Mouse (Mus musculus) megakaryocyte, embryonic 14.5 days (primary cell): ENCODE measurements around the gene Dnah6. TPM values are rescaled to one million over a fixed set of nuclear protein-coding genes. Genes with fewer than 3 reads are reported as not detected.

Source experiments
- H3K27me3 ChIP-seq: replicated peaks from 2 replicates; pipeline ENCODE3; 2012; ENCODE audit warnings: inconsistent platforms
- H3K36me3 ChIP-seq: replicated peaks from 2 replicates; pipeline ENCODE3; 2012; ENCODE audit warnings: low read length, inconsistent platforms, mixed read lengths
- H3K4me1 ChIP-seq: 2 replicates; pipeline ENCODE4 v1.6.1; 2012; ENCODE audit warnings: inconsistent platforms
- H3K4me3 ChIP-seq: replicated peaks from 2 replicates; pipeline ENCODE3; 2012; ENCODE audit warnings: moderate library complexity, mild to moderate bottlenecking, inconsistent platforms
- H3K9me3 ChIP-seq: 2 replicates; pipeline ENCODE4 v1.6.1; 2012; ENCODE audit warnings: inconsistent platforms
- FLI1 ChIP-seq: IDR thresholded peaks from 2 replicates; pipeline ENCODE4 v1.6.1; 2012; ENCODE audit warnings: low read length, inconsistent platforms, mixed read lengths
- GATA1 ChIP-seq: IDR thresholded peaks from 3 replicates; pipeline ENCODE4 v1.6.1; 2012; ENCODE audit warnings: mixed read lengths, low read length, inconsistent platforms, borderline replicate concordance
- polyA plus RNA-seq: library from polyadenylated mRNA; stranded (reverse); fragments of >175 nt; gene quantifications from 2 replicates; pipeline ENCODE4 v1.2.3, GENCODE M21; 2012; ENCODE audit warnings: low replicate concordance; ENCODE audit not compliant: insufficient read depth

Dnah6 gene
- polyA plus RNA-seq, 1 experiment: not detected

DNA sequence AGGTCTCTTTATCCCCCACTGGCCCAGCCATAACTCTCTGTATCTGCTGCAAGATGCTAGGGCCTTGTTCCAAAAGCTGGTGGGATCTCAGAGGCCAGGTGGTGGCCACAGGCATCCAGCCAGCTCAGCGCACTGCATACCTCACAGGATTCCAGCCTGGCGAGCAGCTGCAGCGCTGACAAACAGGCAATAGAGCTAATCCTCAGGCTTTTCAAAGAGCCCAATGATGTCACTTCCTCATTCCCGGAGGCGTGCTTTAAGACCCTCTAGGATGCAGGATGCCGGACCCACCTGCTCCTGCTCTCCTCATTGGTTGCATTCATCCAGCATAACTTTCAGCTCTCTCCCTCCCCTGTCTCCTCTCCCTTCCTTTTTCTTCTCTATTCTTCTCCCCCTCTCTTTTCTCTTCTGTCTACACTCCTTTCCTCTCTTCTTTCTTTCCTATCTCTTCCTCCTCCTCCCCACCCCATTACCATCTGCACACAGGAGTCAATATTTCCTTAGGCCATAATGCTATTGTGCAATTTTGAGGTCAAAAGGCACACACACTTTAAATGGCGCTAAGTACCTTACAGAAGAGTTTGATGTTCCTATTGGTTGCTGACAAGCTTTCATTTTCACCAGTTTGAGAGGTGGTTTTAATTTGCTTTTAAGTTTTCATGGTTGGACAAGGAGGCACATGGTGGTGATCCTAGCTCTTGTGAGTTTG is 232.3 kb downstream of the Dnah6 start:
- Histone ChIP-seq H3K36me3 (no peaks in the 10 kb centered on the region), H3K27me3 (peaks cover 13% of the 10 kb centered on the region), H3K9me3 (no peaks in the 10 kb centered on the region), H3K4me3 (no peak overlapping the region), H3K4me1 (peaks cover 9% of the 10 kb centered on the region; the same call in 1 of the 2 replicates)
- TF ChIP-seq FLI1 (no peak), GATA1 (no peak)

DNA sequence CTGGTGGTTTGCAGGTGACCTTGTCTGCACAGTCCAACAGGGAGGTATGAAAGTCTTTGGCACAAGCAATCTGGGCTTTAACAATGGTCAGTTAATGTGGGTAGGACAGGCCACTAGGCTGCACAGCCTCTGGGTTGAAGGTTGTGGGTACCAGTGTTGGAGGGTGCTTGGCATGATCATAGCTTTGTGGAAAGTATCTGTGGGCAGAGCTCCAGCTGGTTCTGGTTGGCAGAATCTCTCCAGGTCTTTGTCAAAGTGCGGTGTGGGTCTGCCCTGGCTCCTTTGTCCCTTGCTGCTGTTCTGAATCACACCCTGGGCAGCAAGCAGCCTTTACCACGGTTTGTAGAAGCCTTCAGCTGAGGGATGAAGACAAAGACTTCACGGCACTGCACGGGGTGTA is 238.9 kb downstream of the Dnah6 start:
- H3K36me3 ChIP-seq: no peaks in the 10 kb centered on the region
- no peaks in the 10 kb centered on the region for H3K9me3 ChIP-seq
- no peak for TF ChIP-seq GATA1
- peaks cover 19% of the 10 kb centered on the region for H3K27me3 ChIP-seq
- H3K4me1 ChIP-seq: no peaks in the 10 kb centered on the region
- no peak overlapping the region for H3K4me3 ChIP-seq

GRCm38 (mm10) chr6:72981851-72982250 is 239.6 kb downstream of the Dnah6 start:
- no peaks in the 10 kb centered on the region for H3K9me3 ChIP-seq

GRCm38 (mm10) chr6:72981124-72981651 is 240.3 kb downstream of the Dnah6 start:
- Histone ChIP-seq H3K36me3 (no peaks in the 10 kb centered on the region), H3K27me3 (peaks cover 21% of the 10 kb centered on the region), H3K4me3 (no peak overlapping the region), H3K9me3 (peaks cover 2% of the 10 kb centered on the region), H3K4me1 (no peaks in the 10 kb centered on the region)
- no peak for TF ChIP-seq GATA1
- no peak for TF ChIP-seq FLI1

More at GRCm38 (mm10) chr6:72981851-72982250, 239.6 kb downstream of the Dnah6 start:
- no peak overlapping the region for H3K4me3 ChIP-seq
- peaks cover 20% of the 10 kb centered on the region for H3K27me3 ChIP-seq
- H3K36me3 ChIP-seq: no peaks in the 10 kb centered on the region
- H3K4me1 ChIP-seq: no peaks in the 10 kb centered on the region
- no peak for TF ChIP-seq FLI1
- TF ChIP-seq GATA1: no peak

DNA sequence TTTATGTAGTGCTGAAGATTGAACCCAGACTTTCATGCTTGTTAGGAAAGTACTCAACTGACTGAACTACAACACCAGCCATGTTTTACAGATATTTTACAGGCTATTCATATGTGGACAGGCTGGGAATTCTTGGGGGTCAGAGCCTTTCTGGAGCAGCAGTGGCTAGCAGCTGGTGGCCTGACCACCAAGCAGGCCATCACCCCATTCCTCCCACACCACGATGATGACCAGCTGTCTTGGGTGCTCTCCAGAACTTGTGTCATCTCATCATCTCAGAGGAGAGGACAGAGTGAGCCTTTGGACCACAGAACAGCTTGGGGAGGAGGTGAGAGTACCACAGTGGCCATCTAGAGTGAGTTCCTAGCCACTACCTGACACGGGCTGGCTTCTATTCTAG is 244.6 kb downstream of the Dnah6 start:
- Histone ChIP-seq H3K4me3 (no peak overlapping the region), H3K27me3 (peaks cover 8% of the 10 kb centered on the region), H3K36me3 (no peaks in the 10 kb centered on the region), H3K9me3 (peaks cover 12% of the 10 kb centered on the region), H3K4me1 (no peaks in the 10 kb centered on the region)
- TF ChIP-seq FLI1 (no peak), GATA1 (no peak)

- Histone ChIP-seq H3K4me1 (no peaks in the 10 kb centered on the region), H3K4me3 (no peak overlapping the region), H3K36me3 (no peaks in the 10 kb centered on the region), H3K27me3 (peaks cover 9% of the 10 kb centered on the region), H3K9me3 (peaks cover 14% of the 10 kb centered on the region)
- TF ChIP-seq FLI1 (no peak), GATA1 (no peak)
Measured at GRCm38 (mm10) chr6:72971074-72971473, 250.4 kb downstream of the Dnah6 start.

- no peak for TF ChIP-seq FLI1
- TF ChIP-seq GATA1: no peak
- H3K4me3 ChIP-seq: no peak overlapping the region
- 0 out of 2 replicates have a peak, but pooled peaks cover 4% of the 10 kb centered on the region for H3K9me3 ChIP-seq
- H3K36me3 ChIP-seq: no peaks in the 10 kb centered on the region
- H3K27me3 ChIP-seq: peaks cover 6% of the 10 kb centered on the region
- no peaks in the 10 kb centered on the region for H3K4me1 ChIP-seq
Measured at GRCm38 (mm10) chr6:72969787-72970186, 251.7 kb downstream of the Dnah6 start.

Other genes with a start within 250 kb of the Dnah6 start
- 22.8 and 87.7 TPM in 2 replicates for gene Suclg1, start 26.7 kb upstream of the Dnah6 start, polyA plus RNA-seq
- not detected in 2 replicates for gene 4931417E11Rik, start 248.0 kb upstream of the Dnah6 start, polyA plus RNA-seq